Mouse (Mus musculus) common myeloid progenitor, adult 5-6 weeks (primary cell): ENCODE results near the gene Egfr. TPM values are rescaled to one million over a fixed set of nuclear protein-coding genes. Genes with fewer than 3 reads are reported as not detected.

Experiments used
- ATAC-seq: replicated peaks from 2 replicates; pipeline ENCODE4 v1.8.0; 2016; ENCODE audit warnings: low read depth, mild to moderate bottlenecking, moderate TSS enrichment, inconsistent platforms; ENCODE audit not compliant: poor library complexity, severe bottlenecking
- total RNA-seq: library from RNA; stranded (forward); fragments of 200-1000, 187-1606 nt; gene quantifications from 2 replicates; pipeline ENCODE4 v1.2.3, GENCODE M21; 2017

The Egfr gene
- total RNA-seq, 1 experiment from 2014 or later, result not detected

DNA sequence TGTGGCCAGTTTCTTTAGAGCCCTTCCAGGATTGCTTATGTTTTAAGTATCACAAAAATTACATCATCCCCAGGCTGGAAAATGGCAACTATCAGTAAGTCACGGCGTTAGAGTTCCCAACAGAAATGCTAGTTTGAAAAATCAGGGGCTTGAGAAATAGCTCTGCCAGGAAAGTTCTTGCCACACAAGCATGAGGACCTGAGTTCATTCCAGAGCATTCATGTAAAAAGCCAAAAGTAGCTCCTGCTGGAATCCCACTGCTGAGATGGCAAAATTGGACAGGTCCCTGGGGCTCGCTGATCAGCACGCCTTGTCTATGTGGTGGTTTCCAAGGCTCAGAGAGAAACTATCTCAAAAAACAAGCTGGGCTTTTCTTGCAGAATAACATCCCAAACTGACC is 19.0 kb downstream of the Egfr start:
- no peak for ATAC-seq

DNA sequence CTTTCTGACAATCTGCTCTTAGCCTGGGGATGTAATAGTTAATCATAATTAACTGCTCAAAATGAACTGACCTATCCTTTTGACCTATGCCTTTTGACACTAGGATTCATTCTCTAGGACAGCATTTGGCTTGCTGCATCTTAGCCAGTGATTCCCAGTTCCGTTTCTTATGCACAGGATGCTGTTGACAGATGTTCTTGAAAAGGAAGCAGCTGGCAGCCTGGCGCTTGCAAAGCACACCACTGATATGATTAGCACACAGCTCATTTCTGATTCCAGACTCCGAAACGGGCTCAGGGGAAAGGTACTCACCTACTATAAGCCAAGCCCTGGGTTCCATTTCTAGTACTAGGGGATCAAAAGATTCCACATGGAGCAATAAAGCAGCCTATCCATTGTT is 20.7 kb downstream of the Egfr start:
- ATAC-seq, result peak; percentile 81

DNA sequence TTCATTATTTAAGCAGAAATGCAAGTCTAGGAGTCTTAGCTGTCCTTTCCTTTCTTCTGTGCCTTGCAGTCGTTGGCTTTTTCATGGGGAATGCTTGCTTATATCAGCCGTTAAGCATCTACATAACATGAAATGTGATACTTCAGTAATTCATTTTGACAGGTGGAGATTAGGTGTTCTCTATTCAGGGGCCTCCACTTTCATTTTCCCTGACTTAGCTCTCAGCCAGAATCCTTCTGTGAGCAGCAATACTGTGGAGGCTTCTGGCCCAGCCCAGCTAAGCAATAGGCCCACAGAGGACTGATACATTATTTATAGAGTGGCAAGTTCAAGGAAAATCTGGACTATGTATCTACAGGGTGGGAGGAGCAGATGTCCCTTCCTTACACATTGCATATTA is 25.0 kb downstream of the Egfr start:
- no peak for ATAC-seq

DNA sequence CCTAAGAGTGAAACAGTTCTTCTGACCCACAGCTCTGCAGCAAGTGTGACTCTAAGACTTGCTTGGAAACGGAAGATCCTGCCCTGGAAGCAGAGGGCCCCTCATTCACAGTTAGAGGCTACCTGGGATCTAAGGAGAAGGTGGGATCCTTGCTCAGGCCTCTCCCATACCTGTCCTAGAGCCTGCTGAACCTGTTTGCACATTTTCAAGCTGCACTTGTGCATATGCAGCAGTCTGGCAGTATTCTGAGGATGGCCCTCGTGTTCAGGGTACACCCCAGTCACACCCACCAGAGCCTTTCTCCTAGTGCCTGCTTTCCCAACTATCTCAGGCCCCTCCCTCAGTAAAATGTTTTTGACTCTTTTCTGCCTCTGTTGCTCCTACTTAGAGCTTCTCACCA is 29.6 kb downstream of the Egfr start:
- no peak for ATAC-seq

DNA sequence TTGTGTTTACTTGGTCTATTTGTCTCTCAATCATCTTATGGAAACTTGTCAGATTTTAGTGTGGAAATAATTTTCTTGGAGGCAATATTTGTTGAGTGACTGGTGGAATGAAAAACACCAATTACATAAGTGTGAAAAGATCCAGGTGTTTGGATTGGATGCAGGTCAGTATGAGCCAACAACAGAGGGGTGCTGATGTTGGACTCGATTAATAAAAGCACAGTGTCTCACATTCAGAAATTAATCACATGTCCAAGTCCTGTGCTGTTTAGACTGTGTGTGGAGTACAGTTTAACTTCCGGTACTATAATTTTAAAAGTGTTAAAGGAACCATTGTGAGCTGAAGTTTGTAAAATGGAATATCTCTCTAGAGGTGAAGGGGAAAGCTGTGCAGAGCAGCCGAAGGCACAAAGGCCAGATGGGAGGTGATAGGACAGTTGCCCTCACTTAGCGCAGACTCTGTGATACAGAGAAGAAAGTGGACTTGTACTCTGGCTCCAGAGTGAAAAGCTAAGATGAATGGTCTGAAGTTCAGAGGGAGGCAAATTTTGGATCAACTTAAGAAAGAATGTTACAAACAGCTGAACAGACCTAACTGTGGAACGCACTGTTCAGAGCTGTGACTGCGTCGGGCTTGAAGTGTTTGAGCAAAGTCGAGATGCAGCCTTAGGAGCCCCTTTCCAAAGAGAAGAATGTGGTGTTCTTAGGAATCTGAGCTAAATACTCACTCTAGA is 32.1 kb downstream of the Egfr start:
- no peak for ATAC-seq

DNA sequence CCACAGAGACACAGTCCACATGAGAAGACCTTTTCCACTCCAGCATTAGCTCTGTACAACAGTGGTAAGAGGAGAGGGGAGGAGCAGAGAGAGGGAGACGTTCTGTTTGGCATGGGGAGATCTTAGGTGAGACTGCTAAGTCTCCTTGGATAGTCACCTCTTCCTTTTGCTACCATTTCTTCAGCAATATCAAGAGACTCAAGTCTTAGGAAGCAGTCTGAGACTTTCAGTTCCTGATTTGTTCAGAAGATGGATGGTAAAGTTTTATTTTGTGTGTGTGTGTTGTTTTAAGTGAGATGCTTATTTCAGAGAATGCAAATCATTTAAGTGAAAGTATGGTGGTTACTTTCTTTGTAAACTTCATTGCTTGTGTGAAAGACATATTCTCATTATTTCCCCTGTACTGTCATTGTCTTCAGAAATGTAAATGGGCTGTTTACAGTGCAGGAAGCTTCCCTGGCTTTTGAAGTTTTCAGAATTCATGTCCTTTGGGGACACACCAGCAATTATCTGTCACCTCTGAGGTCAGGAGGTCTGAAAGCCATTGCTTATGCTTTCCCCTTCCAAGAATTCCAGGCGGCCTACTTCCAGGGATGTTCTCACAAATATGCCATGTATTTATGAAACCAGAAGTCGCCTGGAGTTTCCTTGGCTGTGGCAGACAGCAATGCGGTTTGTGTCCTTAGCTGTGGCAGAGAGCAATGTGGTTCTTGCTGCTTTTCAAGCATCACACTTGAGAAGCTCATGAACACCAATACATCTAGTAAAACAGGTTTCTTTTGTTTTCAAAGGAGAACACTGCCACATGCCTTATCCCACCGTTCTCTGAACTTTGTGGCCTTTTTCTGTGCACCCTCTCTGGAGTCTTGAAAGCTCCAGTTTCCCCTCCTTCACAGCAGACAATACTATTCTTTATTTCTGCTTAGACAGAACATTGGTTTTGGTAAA is 40.9 kb downstream of the Egfr start:
- ATAC-seq, result 0 out of 2 replicates have a peak, but pooled peaks have one; percentile 22

DNA sequence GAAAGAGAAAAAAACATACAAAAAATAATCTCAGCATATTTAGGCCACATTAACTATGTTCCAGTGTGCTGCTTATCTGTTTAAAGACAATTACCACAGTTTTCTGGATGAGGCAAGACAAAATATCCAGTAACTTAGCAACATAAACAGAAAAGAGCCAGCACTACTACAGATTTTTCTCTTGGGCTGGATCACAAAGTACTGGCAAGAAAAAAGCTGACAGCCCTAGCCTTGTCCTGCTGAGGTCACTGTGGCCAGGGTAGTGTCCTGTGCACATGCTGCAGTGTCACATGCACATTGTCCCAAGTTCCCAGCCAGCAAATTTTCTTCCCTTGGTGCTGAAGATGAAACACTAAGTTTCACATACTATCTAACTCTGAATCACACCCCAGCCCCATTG is 43.0 kb downstream of the Egfr start:
- ATAC-seq, result no peak

DNA sequence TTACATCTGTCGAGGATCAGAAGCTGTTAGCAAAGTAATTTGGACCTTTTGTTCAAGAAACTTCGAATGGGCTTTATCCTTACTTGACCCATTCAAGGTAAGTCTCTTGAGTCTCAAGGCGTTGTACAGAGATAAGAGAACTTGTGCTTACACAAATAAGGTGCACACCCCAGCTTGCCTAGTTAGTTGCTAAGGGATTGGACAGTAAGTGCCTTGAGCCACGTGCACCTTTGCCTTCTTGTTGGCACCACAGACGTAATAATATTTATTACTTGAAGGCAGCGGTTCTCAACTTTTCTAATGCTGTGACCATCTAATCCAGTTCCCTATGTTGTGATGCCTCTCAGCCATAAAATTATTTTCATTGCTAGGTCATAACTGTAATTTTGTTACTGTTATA is 43.5 kb downstream of the Egfr start:
- no peak for ATAC-seq

DNA sequence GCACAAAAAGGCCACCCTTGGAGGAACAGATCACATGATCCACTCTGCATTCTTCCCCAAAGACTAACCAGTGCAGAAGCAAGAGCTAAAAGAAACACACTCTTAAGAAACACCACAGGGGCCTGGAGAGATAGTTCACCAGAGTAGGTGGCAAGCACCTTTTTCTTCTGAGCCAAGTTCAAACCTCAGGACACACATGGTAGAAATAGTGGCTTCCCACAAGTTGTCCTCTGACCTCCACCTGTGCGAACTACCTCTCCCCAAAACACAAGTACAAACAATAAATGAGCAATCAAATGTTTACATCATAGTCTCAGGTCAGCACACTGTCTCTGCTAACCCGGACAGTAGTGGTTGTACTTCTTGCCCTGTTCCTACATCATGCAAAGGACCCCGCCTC is 45.5 kb downstream of the Egfr start:
- no peak for ATAC-seq

DNA sequence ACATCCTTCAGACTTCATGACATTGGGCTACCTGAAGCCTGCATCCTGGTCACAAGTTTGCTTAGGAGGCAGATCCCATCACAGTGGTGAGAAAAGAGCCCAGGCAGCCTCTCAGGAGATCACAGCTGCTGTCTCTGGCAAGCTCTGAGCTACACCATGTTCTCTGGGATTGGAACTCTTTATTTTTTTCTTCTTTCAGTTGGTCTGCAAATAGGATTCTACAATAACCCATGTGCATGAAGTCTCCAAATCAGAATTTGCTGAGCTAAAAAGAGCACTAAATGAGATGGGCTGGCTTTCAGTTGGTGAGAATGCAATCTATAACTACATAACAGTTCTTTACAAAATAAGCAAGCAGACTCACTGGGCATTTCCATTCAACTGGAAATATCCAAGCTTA is 46.1 kb downstream of the Egfr start:
- ATAC-seq, result no peak

DNA sequence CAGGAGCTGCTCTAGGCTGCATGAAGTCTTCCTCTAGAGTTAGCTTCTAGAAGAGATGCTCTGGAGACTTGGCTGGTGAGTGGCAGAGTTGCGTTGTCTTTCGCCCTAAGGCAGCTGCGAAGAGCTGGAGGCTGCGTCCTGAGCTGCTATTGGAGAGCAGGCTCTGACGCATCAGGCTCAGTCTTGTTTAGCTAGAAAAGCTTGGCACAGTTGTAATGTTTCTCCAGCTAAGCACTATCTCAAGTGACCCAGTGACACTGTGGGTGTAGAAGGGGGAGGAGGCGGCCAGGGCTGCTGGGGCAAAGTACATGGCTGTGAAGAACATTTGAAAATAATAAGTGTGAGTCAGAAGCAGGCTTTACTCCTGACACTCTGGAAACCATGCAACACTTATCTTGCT is 48.5 kb downstream of the Egfr start:
- no peak for ATAC-seq

DNA sequence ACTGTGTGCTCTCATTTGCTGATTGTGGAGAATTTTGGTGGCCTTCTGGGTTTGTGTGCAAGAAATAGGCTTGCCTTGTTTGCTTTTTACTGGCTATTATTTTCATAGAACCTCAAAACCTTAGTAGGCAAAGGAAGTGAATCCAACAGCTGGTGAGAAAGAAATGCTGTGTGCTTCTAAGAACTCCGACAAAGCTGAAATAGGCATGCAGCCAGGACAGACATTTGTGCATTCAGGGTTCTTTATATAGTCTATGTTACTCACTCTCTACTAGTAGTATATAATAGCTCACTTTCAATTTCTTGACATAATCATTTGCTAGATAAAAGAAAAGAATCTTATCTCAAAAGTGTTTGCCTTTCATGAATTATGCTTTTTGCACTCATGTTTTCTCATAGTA is 50.7 kb downstream of the Egfr start:
- ATAC-seq, result no peak

DNA sequence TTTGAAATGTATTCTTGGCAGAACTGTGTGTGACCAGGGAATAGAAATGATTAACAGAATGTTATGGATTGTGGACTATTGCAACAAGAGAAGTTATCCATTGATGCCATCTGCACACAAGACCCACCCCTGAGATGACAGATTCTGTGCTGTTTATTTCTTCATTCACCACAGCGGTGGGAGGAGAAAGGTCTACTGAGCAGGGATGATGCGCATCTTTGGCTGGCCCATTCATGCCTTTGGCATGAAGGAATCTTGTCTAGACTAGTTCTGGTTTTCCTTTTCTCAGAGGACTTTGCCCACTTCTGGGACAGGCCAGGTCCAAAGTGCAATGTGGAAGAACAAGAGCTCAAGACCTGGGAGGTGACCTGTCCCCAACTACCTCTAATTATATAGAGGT is 52.0 kb downstream of the Egfr start:
- ATAC-seq, result no peak

DNA sequence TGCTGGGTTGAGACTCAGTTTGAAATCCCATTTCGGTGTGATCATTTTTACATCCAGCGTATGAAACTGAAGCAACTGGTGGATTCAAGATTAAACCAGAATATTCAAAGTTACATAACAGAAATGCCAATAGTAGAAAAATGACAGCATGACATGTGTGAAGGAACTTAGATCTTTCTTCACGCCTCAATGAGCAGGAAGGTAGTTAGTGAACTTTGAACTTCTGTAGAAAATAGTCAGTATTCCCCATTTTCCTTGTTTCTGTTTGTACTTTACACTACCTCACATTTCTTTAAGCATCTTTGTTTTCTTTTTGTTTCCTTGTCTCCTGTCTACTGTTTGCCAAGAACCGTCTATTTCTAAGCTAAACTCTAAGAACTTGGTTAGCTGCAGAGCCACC is 53.9 kb downstream of the Egfr start:
- no peak for ATAC-seq

DNA sequence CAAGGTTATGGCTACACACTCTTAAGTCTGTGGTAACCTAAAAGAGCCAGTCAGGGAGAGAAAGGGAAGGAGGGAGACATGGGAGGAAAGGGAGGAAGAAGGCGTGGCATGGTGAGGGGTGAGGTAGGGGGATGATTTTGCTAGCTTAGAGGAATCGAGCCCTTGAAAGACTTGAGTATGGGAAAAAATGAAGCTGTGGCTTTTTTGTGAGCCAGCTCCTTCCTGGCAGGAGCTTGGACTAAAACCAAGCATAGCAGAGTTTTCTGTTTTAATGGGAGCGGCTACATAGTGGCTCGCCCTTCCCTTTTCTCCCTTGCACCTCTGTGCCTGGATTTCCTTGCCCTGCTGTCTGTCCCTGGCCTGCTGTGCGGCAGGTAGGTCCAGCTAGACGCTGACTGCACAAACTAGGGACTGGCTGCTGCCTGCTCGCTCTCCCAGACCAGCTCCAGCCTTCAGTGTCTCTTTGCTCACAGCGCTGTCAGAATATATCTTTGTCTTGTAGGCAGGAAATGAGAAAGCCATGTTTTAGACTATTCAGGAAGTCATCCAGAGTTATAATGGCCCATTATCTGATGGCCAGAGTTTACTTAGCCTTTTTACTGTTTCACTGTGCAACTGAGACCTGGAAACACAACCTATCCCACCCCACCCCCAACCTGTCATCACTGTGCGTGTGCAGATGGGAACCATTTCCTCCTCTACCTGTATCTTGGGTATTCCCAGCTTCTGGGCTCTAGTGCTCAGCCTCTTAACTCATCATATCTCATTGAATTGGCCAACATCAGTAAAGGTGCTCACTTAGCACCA is 57.4 kb downstream of the Egfr start:
- peak; percentile 65 for ATAC-seq

DNA sequence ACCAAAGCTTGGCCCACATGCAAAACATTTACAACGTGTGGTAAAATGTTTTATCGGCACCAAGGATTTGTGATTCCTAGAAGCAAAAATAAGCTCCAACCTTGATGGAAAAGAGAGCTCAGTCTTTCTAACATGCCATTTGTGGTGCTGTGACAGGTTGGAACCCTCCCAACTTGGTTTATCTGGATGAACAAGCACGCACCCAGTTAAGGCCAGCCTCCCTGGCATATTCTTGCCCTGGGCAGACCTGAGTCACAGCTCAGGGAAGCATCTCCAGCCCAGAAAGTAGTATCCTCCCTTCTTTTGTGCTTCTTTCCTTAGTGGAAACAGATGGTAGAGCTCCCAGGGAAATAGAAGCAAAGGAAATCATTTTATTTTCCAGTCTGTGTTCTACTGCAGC is 58.1 kb downstream of the Egfr start:
- no peak for ATAC-seq

DNA sequence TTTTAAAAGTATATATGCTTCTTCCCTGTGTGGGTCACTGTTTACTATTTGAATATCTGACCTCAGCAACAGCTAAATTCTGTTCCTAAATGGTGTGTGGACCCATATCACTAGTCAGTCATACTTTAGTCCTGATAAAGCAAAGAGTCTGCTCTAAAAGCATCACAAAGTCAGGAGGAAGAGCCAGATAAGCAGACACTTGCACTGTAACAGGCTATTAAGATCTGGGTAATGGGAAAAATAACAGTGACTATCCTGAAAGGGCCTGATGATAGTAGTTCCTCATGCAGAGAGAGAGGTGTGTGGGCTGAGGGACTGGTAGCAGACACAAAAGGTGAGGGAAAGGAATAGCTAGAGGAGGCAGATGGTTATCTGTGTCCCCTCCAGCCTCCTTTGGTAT is 61.3 kb downstream of the Egfr start:
- no peak for ATAC-seq

DNA sequence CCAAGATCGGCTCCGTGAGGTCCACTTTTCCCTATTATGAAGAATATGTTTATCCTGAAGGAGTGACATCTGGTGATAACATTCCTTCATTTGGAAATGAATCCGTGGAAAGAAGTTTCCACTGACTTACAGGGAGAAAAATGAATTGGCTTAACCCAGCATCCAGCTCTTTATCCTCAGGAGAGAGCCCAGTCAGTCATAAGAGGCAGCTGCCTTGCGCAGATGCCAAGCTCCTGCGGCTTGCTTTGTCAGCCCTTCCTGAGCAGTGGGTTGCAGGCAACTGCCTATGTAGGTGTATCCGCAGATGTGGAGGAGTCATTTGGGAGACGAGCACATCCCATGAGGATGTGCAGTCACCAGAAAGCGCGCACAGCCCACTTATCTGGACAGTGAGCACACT is 64.4 kb downstream of the Egfr start:
- no peak for ATAC-seq

DNA sequence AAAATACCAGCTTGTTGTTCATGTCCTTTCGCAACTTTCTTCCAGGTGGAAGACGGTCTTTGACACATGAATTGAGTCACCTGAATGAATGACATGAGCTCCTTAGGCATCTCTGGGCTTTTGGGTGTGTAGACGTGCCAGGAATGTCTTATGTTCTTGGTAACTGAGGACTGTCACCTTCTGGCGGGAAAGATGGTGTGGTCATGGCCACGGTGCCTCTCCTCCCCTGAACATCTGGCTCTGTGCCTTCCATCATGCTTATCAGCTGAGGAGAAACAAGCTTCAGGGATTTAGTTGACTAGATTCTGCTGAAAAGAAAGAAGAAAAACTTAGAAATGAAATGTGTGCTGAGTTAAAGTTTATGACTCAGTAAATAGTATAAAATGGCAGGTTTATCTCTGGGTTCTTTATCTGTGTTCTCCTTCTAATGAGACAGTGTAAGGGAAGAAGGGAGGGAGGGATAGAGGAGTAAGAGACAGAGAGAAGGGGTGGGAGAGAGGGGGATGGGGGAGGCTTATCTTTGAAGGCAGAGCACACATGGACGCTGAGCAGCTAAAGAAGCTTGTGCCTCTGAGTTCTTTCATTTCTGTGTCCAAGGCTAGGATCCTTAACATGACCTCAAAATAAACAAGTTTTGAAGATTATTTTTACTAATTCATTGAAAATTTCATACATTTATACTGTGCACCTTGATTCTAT is 65.5 kb downstream of the Egfr start:
- no peak for ATAC-seq

DNA sequence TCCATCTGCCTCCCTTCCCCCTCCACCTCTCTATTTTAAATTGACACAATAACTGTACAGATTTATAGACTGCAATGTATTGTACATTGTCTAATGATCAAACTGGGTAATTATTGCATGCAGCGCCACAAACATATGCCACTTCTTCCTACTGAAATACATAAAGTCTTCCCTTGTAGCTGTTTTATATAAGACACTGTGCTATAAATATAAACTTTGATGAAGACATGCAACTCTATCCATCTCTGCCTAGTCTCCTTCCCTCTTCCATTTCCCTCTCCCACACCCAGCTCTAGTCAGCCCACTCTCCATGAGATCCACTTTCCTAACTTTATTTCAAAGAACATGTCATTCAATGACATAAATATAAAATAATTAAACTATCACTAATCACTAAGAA is 67.4 kb downstream of the Egfr start:
- no peak for ATAC-seq
